Mouse (Mus musculus): Measurements from ENCODE around the gene Myo9b.

DNA sequence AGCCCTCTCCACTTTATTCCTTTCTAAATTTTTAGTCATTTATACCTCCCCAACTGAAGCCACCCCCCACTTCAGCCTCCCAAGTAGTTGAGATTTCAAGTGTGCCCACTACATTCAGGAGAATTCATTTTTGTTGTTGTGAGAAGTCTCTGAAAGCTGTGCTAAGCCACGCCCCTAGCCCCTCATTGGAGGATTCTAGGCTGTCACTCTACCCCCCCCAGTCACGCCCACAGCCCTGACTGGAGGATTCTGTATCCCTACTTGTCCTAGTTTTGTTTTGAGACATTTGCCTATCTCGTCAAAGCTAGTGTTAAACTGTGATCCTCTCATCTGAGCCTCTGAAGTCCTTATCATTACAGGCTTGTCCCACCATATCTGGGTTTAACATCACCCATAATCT is 120.4 kb downstream of the Myo9b start:
- no peak for TF ChIP-seq CTCF (IDR thresholded peaks at IDR 0.05; ENCODE audit: low read depth, low read length)
- no peak for TF ChIP-seq POLR2A (IDR thresholded peaks at IDR 0.05; ENCODE audit: borderline replicate concordance, low read depth, low read length)

Data from bone marrow macrophage, adult 2 months (primary cell).